Mouse (Mus musculus) neural tube, embryonic 12.5 days (tissue): ENCODE measurements around the gene Clec16a. TPM values are rescaled to one million over a fixed set of nuclear protein-coding genes. Genes with fewer than 3 reads are reported as not detected.

Experiments used
- ATAC-seq: fragments of 200-750 bp; cut with Nextera tagmentation; 2 replicates; pipeline ENCODE4 v1.8.0; 2017; ENCODE audit warnings: low read depth, mild to moderate bottlenecking, moderate TSS enrichment, moderate library complexity; ENCODE audit not compliant: low FRiP score
- H3K27ac ChIP-seq: fragments of 300-500 bp; sonication (generic); 2 replicates; pipeline ENCODE4 v1.5.1; 2016
- H3K27me3 ChIP-seq: fragments of 300-500 bp; sonication (generic); replicated peaks from 2 replicates; pipeline ENCODE4 v1.6.1; 2016; ENCODE audit warnings: mild to moderate bottlenecking
- H3K36me3 ChIP-seq: fragments of 300-500 bp; sonication (generic); 2 replicates; pipeline ENCODE4 v1.6.1; 2016; ENCODE audit warnings: mild to moderate bottlenecking
- H3K4me1 ChIP-seq: fragments of 300-500 bp; sonication (generic); 2 replicates; pipeline ENCODE4 v1.6.1; 2016
- H3K4me2 ChIP-seq: fragments of 300-500 bp; sonication (generic); replicated peaks from 2 replicates; pipeline ENCODE4 v1.6.1; 2016; ENCODE audit warnings: mild to moderate bottlenecking
- H3K4me3 ChIP-seq: fragments of 300-500 bp; sonication (generic); 2 replicates; pipeline ENCODE4 v1.5.1; 2016
- H3K9ac ChIP-seq: fragments of 300-500 bp; sonication (generic); 2 replicates; pipeline ENCODE4 v1.6.1; 2016; ENCODE audit warnings: mild to moderate bottlenecking
- H3K9me3 ChIP-seq: fragments of 300-500 bp; sonication (generic); 2 replicates; pipeline ENCODE4 v1.6.1; 2016; ENCODE audit warnings: mild to moderate bottlenecking
- WGBS: fragments of 180-500 bp; shearing (Covaris S2); methylation state at CpG from one replicate; pipeline ENCODE4 v1.1.7; 2016; 5-methylcytosine and 5-hydroxymethylcytosine counted together
- polyA plus RNA-seq: library from polyadenylated mRNA; unstranded; fragments of >200 nt; fragmentation: Nextera tagmentation; extraction: Ambion mirVana; gene quantifications from 2 replicates; pipeline ENCODE4 v1.2.1, GENCODE M21; 2016

Clec16a gene
- polyA plus RNA-seq, 1 experiment from 2014 or later: 57.2 TPM

- H3K27ac ChIP-seq: no peak overlapping the region
- 76% methylated on average over 9 of the region's 9 CpGs for WGBS
- H3K4me1 ChIP-seq: 0 out of 2 replicates have a peak, but pooled peaks cover 3% of the 10 kb centered on the region
- H3K27me3 ChIP-seq: no peaks in the 10 kb centered on the region
- no peak overlapping the region for H3K4me2 ChIP-seq
- no peak overlapping the region for H3K4me3 ChIP-seq
- no peak overlapping the region for H3K9ac ChIP-seq
- H3K36me3 ChIP-seq: no peaks in the 10 kb centered on the region
- ATAC-seq: no peak
- H3K9me3 ChIP-seq: no peaks in the 10 kb centered on the region
These were observed 194.8 kb downstream of the Clec16a start for GRCm38 (mm10) chr16:10739854-10740398.

- 98% methylated on average over 2 of the region's 2 CpGs for WGBS
- no peaks in the 10 kb centered on the region for H3K9me3 ChIP-seq
These were observed 195.9 kb downstream of the Clec16a start for GRCm38 (mm10) chr16:10741082-10741481.

DNA sequence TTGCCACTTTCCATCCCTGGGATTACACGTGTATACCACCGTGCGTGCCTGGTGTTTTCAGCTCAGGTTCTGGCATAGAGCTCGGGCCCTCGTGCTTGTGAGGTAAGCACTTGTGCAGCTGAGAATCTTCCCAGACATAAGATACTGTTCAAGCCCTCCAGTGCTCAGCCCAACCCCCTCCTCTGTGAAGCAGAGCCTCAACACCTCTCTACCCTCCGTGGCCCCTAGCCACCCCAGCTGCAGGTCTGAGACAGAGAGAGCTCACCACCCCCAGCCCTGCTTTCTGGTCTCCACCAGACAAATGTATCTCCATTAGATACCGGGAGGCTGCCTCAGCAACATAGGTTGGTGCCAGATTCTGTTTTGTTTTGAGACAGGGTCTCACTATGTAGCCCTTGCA lies 204.1 kb downstream of the Clec16a start:
- no peak overlapping the region for H3K9ac ChIP-seq
- no peak overlapping the region for H3K27ac ChIP-seq
- no peak for ATAC-seq
- 0 out of 2 replicates have a peak, but pooled peaks cover under 1% of the 10 kb centered on the region for H3K4me1 ChIP-seq
- no peaks in the 10 kb centered on the region for H3K27me3 ChIP-seq
- no peaks in the 10 kb centered on the region for H3K36me3 ChIP-seq
- WGBS: 76% methylated on average over 7 of the region's 7 CpGs
- H3K4me2 ChIP-seq: no peak overlapping the region
- H3K9me3 ChIP-seq: no peaks in the 10 kb centered on the region
- no peak overlapping the region for H3K4me3 ChIP-seq

More at GRCm38 (mm10) chr16:10741082-10741481, 195.9 kb downstream of the Clec16a start:
- ATAC-seq: no peak
- H3K4me1 ChIP-seq: 0 out of 2 replicates have a peak, but pooled peaks cover 3% of the 10 kb centered on the region
- H3K27me3 ChIP-seq: no peaks in the 10 kb centered on the region
- no peaks in the 10 kb centered on the region for H3K36me3 ChIP-seq
- no peak overlapping the region for H3K4me2 ChIP-seq
- H3K27ac ChIP-seq: no peak overlapping the region
- H3K9ac ChIP-seq: no peak overlapping the region
- H3K4me3 ChIP-seq: no peak overlapping the region

GRCm38 (mm10) chr16:10749824-10750223 lies 204.7 kb downstream of the Clec16a start:
- Histone ChIP-seq H3K4me1 (no peaks in the 10 kb centered on the region), H3K36me3 (no peaks in the 10 kb centered on the region), H3K27me3 (no peaks in the 10 kb centered on the region), H3K27ac (no peak overlapping the region), H3K9ac (no peak overlapping the region), H3K4me2 (no peak overlapping the region), H3K9me3 (no peaks in the 10 kb centered on the region), H3K4me3 (no peak overlapping the region)
- ATAC-seq: no peak
- 80% methylated on average over 7 of the region's 7 CpGs for WGBS

GRCm38 (mm10) chr16:10754521-10755296 lies 209.6 kb downstream of the Clec16a start:
- H3K9me3 ChIP-seq: no peaks in the 10 kb centered on the region
- no peaks in the 10 kb centered on the region for H3K36me3 ChIP-seq
- 94% methylated on average over 3 of the region's 3 CpGs for WGBS
- ATAC-seq: no peak
- no peak overlapping the region for H3K9ac ChIP-seq
- no peak overlapping the region for H3K4me3 ChIP-seq
- H3K4me1 ChIP-seq: no peaks in the 10 kb centered on the region
- no peak overlapping the region for H3K27ac ChIP-seq
- H3K4me2 ChIP-seq: no peak overlapping the region
- H3K27me3 ChIP-seq: no peaks in the 10 kb centered on the region

DNA sequence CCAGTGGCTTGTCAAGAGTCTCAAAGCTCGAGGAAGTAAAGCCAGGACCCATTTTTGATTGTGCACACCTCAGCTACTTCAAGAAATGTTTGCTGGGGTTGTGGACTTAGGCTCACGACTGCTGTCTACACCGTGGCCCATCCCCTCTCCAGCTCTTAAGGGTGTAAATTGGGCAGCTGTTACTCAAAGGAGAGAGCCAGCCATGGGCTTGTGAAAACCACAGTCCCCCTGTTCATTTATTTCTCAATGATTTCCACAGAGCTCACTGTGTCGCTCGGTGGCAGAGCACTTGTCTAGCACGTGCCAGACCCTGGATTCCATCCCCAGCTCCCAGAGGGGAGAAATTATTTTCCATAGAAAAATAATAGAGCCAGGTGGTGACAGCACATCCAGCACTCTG lies 211.0 kb downstream of the Clec16a start:
- Histone ChIP-seq H3K4me1 (peaks cover 1% of the 10 kb centered on the region; the same call in 1 of the 2 replicates), H3K4me2 (no peak overlapping the region), H3K36me3 (no peaks in the 10 kb centered on the region), H3K9ac (no peak overlapping the region), H3K4me3 (no peak overlapping the region), H3K27me3 (no peaks in the 10 kb centered on the region), H3K9me3 (no peaks in the 10 kb centered on the region), H3K27ac (no peak overlapping the region)
- WGBS: 72% methylated on average over 6 of the region's 6 CpGs
- no peak for ATAC-seq

- ATAC-seq: no peak
- H3K9ac ChIP-seq: no peak overlapping the region
- H3K4me3 ChIP-seq: no peak overlapping the region
- WGBS: 70% methylated on average over 8 of the region's 8 CpGs
- no peaks in the 10 kb centered on the region for H3K36me3 ChIP-seq
- no peak overlapping the region for H3K27ac ChIP-seq
- H3K9me3 ChIP-seq: no peaks in the 10 kb centered on the region
- H3K4me2 ChIP-seq: no peak overlapping the region
- H3K4me1 ChIP-seq: peaks cover 5% of the 10 kb centered on the region; the same call in 1 of the 2 replicates
- H3K27me3 ChIP-seq: no peaks in the 10 kb centered on the region
These were observed 216.0 kb downstream of the Clec16a start for GRCm38 (mm10) chr16:10761182-10761581.

GRCm38 (mm10) chr16:10762569-10763180 lies 217.5 kb downstream of the Clec16a start:
- Histone ChIP-seq H3K9me3 (no peaks in the 10 kb centered on the region), H3K4me3 (no peak overlapping the region), H3K9ac (no peak overlapping the region), H3K36me3 (no peaks in the 10 kb centered on the region), H3K4me1 (peaks cover 5% of the 10 kb centered on the region; the same call in 1 of the 2 replicates), H3K27ac (no peak overlapping the region), H3K4me2 (no peak overlapping the region), H3K27me3 (no peaks in the 10 kb centered on the region)
- 73% methylated on average over 5 of the region's 5 CpGs for WGBS
- ATAC-seq: no peak

DNA sequence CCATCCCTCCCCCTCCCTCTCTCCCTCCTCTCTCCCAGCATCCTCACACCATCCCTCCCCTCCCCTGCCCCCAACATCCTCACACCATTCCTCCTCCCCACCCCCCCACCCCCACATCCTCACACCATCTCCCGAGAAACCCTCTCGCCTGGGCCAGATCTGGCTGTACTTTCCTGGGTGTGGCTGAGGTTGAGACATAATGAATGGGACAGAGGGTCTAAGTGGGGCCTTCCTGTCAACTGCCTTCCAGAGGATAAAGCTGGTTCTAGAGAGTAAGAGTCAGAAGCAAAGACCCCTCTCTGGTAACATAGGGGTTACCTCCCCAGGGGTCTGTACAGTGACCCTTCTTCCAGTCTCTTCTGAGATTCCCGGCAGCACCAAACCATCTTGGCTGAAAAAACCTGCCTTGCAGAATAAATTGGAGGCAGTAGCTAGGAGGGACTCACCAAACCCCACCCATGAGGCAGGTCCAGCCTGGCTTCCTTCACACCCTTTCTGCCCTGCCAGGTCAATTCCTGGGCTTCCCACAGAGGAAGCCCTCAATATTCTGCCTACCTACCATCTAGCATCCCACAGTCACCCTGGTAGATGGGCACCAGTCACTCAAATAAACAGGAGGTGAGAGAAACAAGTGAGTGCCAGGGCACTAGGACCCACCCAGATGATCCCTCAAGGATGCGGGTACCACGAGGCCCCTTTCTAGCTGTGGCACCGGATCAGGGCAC lies 218.6 kb downstream of the Clec16a start:
- Histone ChIP-seq H3K9me3 (no peaks in the 10 kb centered on the region), H3K27ac (no peak overlapping the region), H3K4me2 (no peak overlapping the region), H3K27me3 (no peaks in the 10 kb centered on the region; the same call in 1 of the 2 replicates), H3K4me1 (peaks cover 5% of the 10 kb centered on the region; the same call in 1 of the 2 replicates), H3K9ac (no peak overlapping the region), H3K4me3 (no peak overlapping the region), H3K36me3 (no peaks in the 10 kb centered on the region)
- WGBS: 68% methylated on average over 6 of the region's 6 CpGs
- no peak for ATAC-seq

- 70% methylated on average over 2 of the region's 2 CpGs for WGBS
- ATAC-seq: no peak
These were observed 219.2 kb downstream of the Clec16a start for GRCm38 (mm10) chr16:10764323-10764722.

GRCm38 (mm10) chr16:10767158-10767557 lies 222.0 kb downstream of the Clec16a start:
- no peak overlapping the region for H3K4me2 ChIP-seq
- H3K9ac ChIP-seq: no peak overlapping the region
- 56% methylated on average over 4 of the region's 4 CpGs for WGBS
- no peaks in the 10 kb centered on the region for H3K4me1 ChIP-seq
- no peaks in the 10 kb centered on the region for H3K9me3 ChIP-seq
- no peak for ATAC-seq
- H3K36me3 ChIP-seq: no peaks in the 10 kb centered on the region
- H3K27me3 ChIP-seq: no peaks in the 10 kb centered on the region; the same call in 1 of the 2 replicates
- H3K27ac ChIP-seq: no peak overlapping the region
- no peak overlapping the region for H3K4me3 ChIP-seq

More at GRCm38 (mm10) chr16:10764323-10764722, 219.2 kb downstream of the Clec16a start:
- Histone ChIP-seq H3K27ac (no peak overlapping the region), H3K4me1 (peaks cover 5% of the 10 kb centered on the region; the same call in 1 of the 2 replicates), H3K36me3 (no peaks in the 10 kb centered on the region), H3K27me3 (no peaks in the 10 kb centered on the region; the same call in 1 of the 2 replicates), H3K9me3 (no peaks in the 10 kb centered on the region), H3K9ac (no peak overlapping the region), H3K4me2 (no peak overlapping the region), H3K4me3 (no peak overlapping the region)

DNA sequence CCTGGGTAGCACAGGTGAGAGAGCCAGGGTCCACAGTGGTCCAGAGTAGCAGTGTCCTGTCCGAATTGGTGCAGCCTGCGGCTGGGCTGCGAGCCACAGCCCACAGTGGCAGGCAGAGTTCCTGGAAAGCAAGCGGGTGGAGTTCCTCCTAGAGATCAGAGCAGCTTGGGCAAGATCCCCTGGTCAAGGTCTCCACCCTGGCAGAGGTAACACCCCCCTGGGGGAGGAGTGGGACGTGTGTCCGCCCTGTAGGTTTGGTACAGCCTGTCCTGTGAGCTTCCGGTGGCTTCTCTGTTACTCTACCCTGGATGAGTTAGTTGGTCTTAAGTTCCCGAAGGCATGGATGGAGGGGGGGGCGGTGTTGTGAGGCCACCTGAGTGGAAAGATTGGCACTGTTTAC lies 223.7 kb downstream of the Clec16a start:
- Histone ChIP-seq H3K36me3 (no peaks in the 10 kb centered on the region), H3K9ac (no peak overlapping the region), H3K4me2 (no peak overlapping the region), H3K4me3 (no peak overlapping the region), H3K9me3 (no peaks in the 10 kb centered on the region), H3K27me3 (no peaks in the 10 kb centered on the region; the same call in 1 of the 2 replicates), H3K27ac (no peak overlapping the region), H3K4me1 (no peaks in the 10 kb centered on the region)
- WGBS: 63% methylated on average over 9 of the region's 9 CpGs
- no peak for ATAC-seq
